Mouse (Mus musculus): ENCODE measurements at regions not wholly inside any gene's neighbourhood (a gene's known extent, or its start where the extent isn't known, plus 50 kb on each side); places are given as distances from the start of the nearest gene placed in this dataset.

- no peak for TF ChIP-seq CTCF (IDR thresholded peaks at IDR 0.05; ENCODE audit: control insufficient read depth, insufficient read depth, insufficient read length)
- TF ChIP-seq CEBPB (IDR thresholded peaks at IDR 0.05; ENCODE audit: low read depth): no peak
- no peak for TF ChIP-seq MYOD1 (IDR thresholded peaks at IDR 0.05; ENCODE audit: control insufficient read depth, insufficient read length, low read depth)
- TF ChIP-seq USF1 (IDR thresholded peaks at IDR 0.05; ENCODE audit: low read depth): no peak
- TF ChIP-seq MAX (IDR thresholded peaks at IDR 0.05): no peak
- no peak for TF ChIP-seq FOSL1 (IDR thresholded peaks at IDR 0.05; ENCODE audit: insufficient read depth, low read length, poor library complexity, severe bottlenecking)
- TF ChIP-seq MYOG (IDR thresholded peaks at IDR 0.05; ENCODE audit: control insufficient read depth, extremely low read depth, insufficient read length): no peak
Measured at GRCm38 (mm10) chr9:24888282-24888681, 114.2 kb upstream of the Tbx20 start.

Data from C2C12 (cell line).